Mouse (Mus musculus): ENCODE measurements around the gene Mettl24. TPM values are rescaled to one million over a fixed set of nuclear protein-coding genes. Genes with fewer than 3 reads are reported as not detected.

The Mettl24 gene
- polyA plus RNA-seq, 1 experiment, result 18.2 TPM

GRCm38 (mm10) chr10:40711127-40711526 lies 28.0 kb downstream of the Mettl24 start:
- TF ChIP-seq CTCF (IDR thresholded peaks at IDR 0.05; ENCODE audit: insufficient read depth, low read length) (no peak), POLR2A (IDR thresholded peaks at IDR 0.05; ENCODE audit: borderline replicate concordance, extremely low read depth, low read depth, low read length) (no peak)
- WGBS, result 51% methylated on average over 7 of the region's 7 CpGs
- H3K4me1 ChIP-seq (ENCODE audit: control insufficient read depth, insufficient read depth, low read length), result no peaks in the 10 kb centered on the region
- no peak for DNase-seq
- H3K4me3 ChIP-seq (replicated peaks; ENCODE audit: extremely low read depth, low read depth, low read length), result no peak overlapping the region

DNA sequence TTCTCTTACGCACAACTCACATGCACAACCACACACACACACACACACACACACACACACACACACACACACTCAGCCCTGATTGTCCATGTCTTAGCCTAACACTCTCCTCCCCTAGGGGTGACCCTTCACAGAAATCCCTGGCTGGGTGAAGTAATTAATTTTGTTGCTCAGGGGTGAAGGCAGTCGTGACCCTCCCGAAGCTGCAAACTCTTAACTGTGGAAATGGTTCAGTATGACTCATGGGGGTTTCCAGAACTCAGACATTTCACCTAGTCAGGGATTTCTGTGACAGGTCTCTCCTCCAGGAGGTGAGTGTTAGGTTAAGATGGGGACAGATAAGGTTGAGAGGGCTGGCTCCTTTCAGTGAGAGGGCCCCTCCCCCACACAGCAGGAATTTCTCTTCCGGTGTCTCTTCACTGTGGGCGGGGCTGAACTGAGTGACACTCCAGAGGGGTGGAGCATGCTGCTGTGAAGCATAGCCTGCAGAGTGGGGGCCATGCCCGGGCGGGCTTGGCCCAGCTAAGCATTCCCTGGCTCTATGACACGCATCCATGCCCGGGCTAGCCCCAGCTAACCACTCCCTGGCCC lies 30.0 kb downstream of the Mettl24 start:
- no peaks in the 10 kb centered on the region for H3K4me1 ChIP-seq (ENCODE audit: control insufficient read depth, insufficient read depth, low read length)
- DNase-seq, result no peak
- WGBS, result 35% methylated on average over 9 of the region's 9 CpGs
- TF ChIP-seq POLR2A (IDR thresholded peaks at IDR 0.05; ENCODE audit: borderline replicate concordance, extremely low read depth, low read depth, low read length) (no peak), CTCF (IDR thresholded peaks at IDR 0.05; ENCODE audit: insufficient read depth, low read length) (no peak)
- no peak overlapping the region for H3K4me3 ChIP-seq (replicated peaks; ENCODE audit: extremely low read depth, low read depth, low read length)

DNA sequence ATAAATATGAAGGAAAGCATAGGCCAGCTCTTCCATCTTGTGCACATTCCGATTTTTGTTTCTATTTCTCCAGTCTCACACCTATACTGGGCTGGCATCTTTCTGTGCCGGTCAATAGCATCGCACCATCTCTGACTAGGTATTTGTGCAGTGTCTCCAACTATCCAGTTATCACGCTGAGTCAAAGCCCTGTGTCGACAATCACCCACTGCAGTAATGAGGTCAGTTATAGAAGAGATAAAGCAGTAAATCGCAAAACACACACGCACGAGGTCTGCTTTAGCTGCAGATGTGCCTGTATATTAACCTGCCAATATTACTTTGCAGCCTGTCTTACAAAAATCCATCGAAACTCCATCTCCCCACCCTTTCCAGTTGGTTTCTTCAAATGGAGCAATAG lies 30.7 kb downstream of the Mettl24 start:
- no peaks in the 10 kb centered on the region for H3K4me1 ChIP-seq (ENCODE audit: control insufficient read depth, insufficient read depth, low read length)
- no peak overlapping the region for H3K4me3 ChIP-seq (replicated peaks; ENCODE audit: extremely low read depth, low read depth, low read length)
- 90% methylated on average over 9 of the region's 9 CpGs for WGBS
- TF ChIP-seq POLR2A (IDR thresholded peaks at IDR 0.05; ENCODE audit: borderline replicate concordance, extremely low read depth, low read depth, low read length), result no peak
- TF ChIP-seq CTCF (IDR thresholded peaks at IDR 0.05; ENCODE audit: insufficient read depth, low read length), result no peak
- DNase-seq, result no peak

GRCm38 (mm10) chr10:40715151-40715550 lies 32.1 kb downstream of the Mettl24 start:
- H3K4me1 ChIP-seq (ENCODE audit: control insufficient read depth, insufficient read depth, low read length), result no peaks in the 10 kb centered on the region
- no peak overlapping the region for H3K4me3 ChIP-seq (replicated peaks; ENCODE audit: extremely low read depth, low read depth, low read length)
- 66% methylated on average over 4 of the region's 4 CpGs for WGBS
- TF ChIP-seq CTCF (IDR thresholded peaks at IDR 0.05; ENCODE audit: insufficient read depth, low read length) (no peak), POLR2A (IDR thresholded peaks at IDR 0.05; ENCODE audit: borderline replicate concordance, extremely low read depth, low read depth, low read length) (no peak)
- DNase-seq, result no peak

- H3K4me3 ChIP-seq (replicated peaks; ENCODE audit: extremely low read depth, low read depth, low read length), result no peak overlapping the region
- no peak for DNase-seq
- WGBS, result 50% methylated on average over 8 of the region's 8 CpGs
- H3K4me1 ChIP-seq (ENCODE audit: control insufficient read depth, insufficient read depth, low read length), result no peaks in the 10 kb centered on the region
- TF ChIP-seq CTCF (IDR thresholded peaks at IDR 0.05; ENCODE audit: insufficient read depth, low read length) (no peak), POLR2A (IDR thresholded peaks at IDR 0.05; ENCODE audit: borderline replicate concordance, extremely low read depth, low read depth, low read length) (no peak)
Measured at GRCm38 (mm10) chr10:40716296-40716695, 33.2 kb downstream of the Mettl24 start.

DNA sequence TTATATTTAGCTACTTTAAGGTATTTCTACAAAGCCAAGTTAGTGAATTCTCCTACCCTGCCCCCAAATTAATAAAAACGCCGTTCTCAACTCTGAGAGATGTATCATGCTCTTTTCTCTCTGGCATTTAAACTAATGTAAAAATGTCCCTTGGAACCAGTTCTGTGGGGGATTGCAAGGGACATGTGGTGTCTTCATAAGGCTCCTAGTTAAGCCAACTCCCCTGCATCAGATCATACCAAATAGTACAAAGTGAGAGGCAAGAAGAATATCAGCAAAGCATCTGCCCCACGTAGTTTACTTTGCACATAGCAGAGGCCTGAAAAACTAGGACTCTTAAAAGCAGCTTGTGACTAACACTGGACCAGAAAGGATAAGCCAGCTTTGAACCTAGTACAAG lies 33.6 kb downstream of the Mettl24 start:
- Histone ChIP-seq H3K4me3 (replicated peaks; ENCODE audit: extremely low read depth, low read depth, low read length) (no peak overlapping the region), H3K4me1 (ENCODE audit: control insufficient read depth, insufficient read depth, low read length) (no peaks in the 10 kb centered on the region)
- no peak for TF ChIP-seq CTCF (IDR thresholded peaks at IDR 0.05; ENCODE audit: insufficient read depth, low read length)
- no peak for TF ChIP-seq POLR2A (IDR thresholded peaks at IDR 0.05; ENCODE audit: borderline replicate concordance, extremely low read depth, low read depth, low read length)
- 71% methylated on average over 3 of the region's 3 CpGs for WGBS
- no peak for DNase-seq

DNA sequence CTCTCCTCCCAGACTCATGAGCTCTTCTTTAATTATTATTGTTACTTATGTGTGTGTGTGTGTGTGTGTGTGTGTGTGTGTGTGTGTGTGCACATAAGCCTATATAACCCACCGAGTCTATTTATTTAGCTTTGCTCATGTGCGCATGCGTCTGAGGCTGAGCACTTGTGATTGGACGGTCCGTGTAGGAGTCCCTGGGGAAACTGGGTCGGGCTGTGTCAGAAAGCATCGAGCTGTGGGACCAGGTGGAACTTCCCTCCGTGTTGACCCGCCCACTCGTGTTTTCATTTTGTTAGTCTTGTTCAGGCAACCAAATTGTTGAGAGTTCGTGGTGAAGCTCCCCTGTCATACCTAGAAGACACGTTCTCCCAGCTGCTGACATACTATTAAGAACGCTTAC lies 35.3 kb downstream of the Mettl24 start:
- Histone ChIP-seq H3K4me3 (replicated peaks; ENCODE audit: extremely low read depth, low read depth, low read length) (no peak overlapping the region), H3K4me1 (ENCODE audit: control insufficient read depth, insufficient read depth, low read length) (no peaks in the 10 kb centered on the region)
- WGBS, result 96% methylated on average over 13 of the region's 13 CpGs
- TF ChIP-seq POLR2A (IDR thresholded peaks at IDR 0.05; ENCODE audit: borderline replicate concordance, extremely low read depth, low read depth, low read length), result no peak
- TF ChIP-seq CTCF (IDR thresholded peaks at IDR 0.05; ENCODE audit: insufficient read depth, low read length), result no peak
- DNase-seq, result no peak

DNA sequence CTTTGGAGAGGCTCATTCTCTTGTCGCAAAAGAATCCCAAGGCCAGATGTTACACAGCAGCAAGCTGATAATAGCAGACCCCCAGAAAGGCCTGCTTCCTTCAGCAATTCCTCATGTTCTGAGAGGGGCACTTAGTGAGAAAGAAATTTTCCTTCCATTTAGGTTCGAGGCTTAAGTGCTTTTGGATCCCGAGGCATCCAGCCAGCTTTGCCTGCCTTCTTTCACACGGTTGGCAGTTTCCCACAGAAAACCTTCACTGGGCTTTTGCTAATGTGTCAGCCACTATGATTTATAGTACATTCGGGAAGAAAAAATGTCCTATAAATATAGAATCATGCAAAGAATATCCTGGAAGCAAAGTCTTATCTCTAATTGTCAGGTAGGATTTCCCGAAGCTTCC lies 36.0 kb downstream of the Mettl24 start:
- H3K4me3 ChIP-seq (replicated peaks; ENCODE audit: extremely low read depth, low read depth, low read length), result no peak overlapping the region
- TF ChIP-seq POLR2A (IDR thresholded peaks at IDR 0.05; ENCODE audit: borderline replicate concordance, extremely low read depth, low read depth, low read length) (no peak), CTCF (IDR thresholded peaks at IDR 0.05; ENCODE audit: insufficient read depth, low read length) (no peak)
- peaks cover 6% of the 10 kb centered on the region for H3K4me1 ChIP-seq (ENCODE audit: control insufficient read depth, insufficient read depth, low read length)
- 53% methylated on average over 6 of the region's 6 CpGs for WGBS
- no peak for DNase-seq

GRCm38 (mm10) chr10:40720883-40721282 lies 37.8 kb downstream of the Mettl24 start:
- no peak for DNase-seq
- WGBS, result 73% methylated on average over 5 of the region's 5 CpGs
- peaks cover 17% of the 10 kb centered on the region for H3K4me1 ChIP-seq (ENCODE audit: control insufficient read depth, insufficient read depth, low read length)
- TF ChIP-seq CTCF (IDR thresholded peaks at IDR 0.05; ENCODE audit: insufficient read depth, low read length) (no peak), POLR2A (IDR thresholded peaks at IDR 0.05; ENCODE audit: borderline replicate concordance, extremely low read depth, low read depth, low read length) (no peak)
- no peak overlapping the region for H3K4me3 ChIP-seq (replicated peaks; ENCODE audit: extremely low read depth, low read depth, low read length)

DNA sequence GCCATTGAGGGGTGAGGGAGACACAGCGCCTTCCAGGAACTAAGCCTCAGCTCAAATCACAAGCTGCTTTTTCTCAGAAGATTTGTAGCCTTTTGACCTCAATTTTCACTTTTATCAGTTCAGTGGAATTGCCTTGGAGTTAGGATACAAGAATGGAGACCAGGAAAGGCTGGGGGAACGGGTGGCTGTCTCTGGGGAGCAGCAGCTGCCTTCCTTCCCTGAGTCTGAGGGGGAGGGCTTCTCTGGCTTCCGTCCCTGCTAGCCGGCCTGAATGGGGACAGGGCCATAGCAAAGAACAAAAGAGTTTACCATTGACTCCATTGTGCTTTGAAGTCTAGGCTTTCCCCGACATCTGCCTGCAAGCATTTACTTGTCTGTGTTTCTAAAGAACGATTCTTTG lies 41.3 kb downstream of the Mettl24 start:
- no peak for DNase-seq
- no peak overlapping the region for H3K4me3 ChIP-seq (replicated peaks; ENCODE audit: extremely low read depth, low read depth, low read length)
- H3K4me1 ChIP-seq (ENCODE audit: control insufficient read depth, insufficient read depth, low read length), result peaks cover 23% of the 10 kb centered on the region
- 41% methylated on average over 6 of the region's 6 CpGs for WGBS
- TF ChIP-seq POLR2A (IDR thresholded peaks at IDR 0.05; ENCODE audit: borderline replicate concordance, extremely low read depth, low read depth, low read length), result no peak
- no peak for TF ChIP-seq CTCF (IDR thresholded peaks at IDR 0.05; ENCODE audit: insufficient read depth, low read length)

All from lung, adult 2 months (tissue).